Mouse (Mus musculus): ENCODE data around the gene Cabp4.
"Not testable (repeated sequence)": the region's sequence is repeated elsewhere in the genome, so short reads cannot be mapped to it uniquely, and the experiment has no call there.

The Cabp4 gene

DNA sequence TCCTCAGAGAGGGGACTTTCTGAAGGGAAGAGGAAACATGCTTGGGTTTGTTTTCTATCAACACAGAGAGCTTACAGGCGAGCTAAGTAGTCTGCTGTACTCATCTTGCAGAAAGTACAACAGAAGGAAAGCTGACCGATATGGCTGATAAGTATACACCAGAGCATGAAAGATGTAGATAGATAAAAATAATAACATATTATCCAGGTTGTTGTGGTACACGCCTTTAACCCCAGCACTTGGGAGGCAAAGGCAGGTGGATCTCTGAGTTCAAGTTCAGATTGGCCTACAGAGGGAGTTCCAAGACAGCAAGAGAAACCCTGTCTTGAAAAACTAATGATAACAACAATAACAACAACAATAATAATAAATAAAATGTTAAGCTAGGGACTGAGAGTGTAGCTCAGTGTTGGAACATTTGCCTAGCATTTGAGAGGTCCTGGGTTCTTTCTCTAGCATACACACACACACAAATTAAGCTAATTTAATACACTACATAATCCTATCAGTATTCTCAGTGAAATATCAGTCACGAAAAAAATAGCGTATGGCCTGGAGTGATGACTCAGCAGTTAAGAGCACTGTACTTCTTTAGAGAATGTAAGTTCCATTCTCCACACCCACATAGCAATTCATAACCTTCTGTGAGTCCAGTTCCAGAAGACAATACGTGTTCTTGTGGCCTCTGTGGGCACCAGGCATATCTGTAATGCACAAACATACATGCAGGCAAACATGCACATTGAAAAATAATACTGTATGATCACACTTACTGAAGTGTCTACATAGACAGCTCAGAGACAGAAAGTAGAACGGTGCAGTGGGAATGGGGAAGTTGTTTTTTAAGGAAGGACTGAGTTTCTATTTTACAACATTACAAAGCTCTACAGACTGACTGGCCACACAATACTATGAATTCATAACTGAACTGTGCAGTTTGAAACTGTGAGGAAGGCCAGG, 21.1 kb downstream of the Cabp4 start:
- no peak for DNase-seq (ENCODE audit: low spot score)

DNA sequence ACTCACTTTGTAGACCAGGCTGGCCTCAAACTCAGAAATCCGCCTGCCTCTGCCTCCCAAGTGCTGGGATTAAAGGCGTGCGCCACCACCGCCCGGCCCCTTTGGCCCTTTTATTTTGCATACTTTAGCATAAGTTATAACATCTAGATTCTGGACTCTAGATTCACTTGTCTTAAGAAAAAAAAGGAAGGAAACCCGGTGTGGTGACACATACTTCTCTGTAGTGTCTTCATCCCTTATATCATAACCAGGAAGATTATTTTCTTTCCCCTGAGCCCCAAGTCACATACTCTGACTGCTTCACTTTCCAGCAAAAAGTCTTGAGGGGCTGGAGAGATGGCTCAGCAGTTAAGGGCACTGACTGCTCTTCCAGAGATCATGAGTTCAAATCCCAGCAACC, 21.9 kb downstream of the Cabp4 start:
- DNase-seq (ENCODE audit: low spot score) = not testable (repeated sequence)

DNA sequence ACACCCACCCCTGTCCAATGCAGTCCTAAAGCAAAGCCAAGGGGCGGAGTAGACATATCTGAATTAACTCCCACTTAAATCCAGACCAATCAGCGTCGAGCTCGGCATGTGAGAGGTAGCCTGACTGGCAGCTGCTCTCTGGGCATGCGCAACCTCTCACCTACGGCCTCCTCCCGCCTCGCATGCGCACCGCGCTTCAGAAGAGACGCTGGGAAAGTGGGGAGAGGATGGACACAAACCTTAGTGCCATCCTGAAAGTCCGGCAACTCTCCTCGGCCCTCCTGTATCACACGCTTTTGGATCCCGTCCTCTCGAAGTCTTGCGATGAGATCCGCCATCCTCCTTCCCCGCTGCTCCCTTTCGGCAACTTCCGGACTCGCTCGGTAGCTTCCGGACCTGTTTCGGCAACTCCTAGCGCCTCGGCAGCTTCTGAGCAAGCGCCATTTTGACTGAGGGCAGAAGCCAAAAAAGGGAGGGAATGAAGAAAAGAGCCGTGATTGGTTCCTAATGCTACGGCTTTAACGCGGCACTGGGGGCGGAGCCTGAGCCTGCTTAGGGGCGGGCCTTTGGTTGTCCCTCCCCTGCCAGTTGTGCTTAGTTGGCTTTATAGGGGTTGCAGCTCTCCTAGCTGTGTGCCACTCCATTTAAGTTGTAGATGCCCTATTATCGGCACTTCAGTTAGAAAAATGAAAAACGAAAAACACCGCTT, 22.6 kb downstream of the Cabp4 start:
- peak; percentile 100 for DNase-seq (ENCODE audit: low spot score)

DNA sequence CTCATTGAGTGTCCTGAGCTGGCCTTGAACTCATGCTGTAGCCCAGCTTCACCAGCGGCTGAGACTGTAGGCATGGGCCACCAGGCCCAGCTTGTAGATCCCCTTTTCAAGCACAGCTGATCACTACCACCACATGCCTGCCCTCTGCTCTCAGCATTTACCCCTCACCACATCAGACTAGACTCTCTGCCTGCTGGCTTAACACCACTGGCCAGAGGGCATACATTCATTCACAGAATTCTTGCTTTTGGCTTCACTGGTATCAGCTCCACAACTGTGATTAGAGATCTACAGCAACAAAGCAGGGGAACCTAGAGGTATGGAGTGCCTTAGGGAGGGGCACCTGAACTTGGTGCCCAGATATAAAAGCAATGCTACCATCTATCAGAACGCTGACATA, 23.3 kb downstream of the Cabp4 start:
- no peak for DNase-seq (ENCODE audit: low spot score)

DNA sequence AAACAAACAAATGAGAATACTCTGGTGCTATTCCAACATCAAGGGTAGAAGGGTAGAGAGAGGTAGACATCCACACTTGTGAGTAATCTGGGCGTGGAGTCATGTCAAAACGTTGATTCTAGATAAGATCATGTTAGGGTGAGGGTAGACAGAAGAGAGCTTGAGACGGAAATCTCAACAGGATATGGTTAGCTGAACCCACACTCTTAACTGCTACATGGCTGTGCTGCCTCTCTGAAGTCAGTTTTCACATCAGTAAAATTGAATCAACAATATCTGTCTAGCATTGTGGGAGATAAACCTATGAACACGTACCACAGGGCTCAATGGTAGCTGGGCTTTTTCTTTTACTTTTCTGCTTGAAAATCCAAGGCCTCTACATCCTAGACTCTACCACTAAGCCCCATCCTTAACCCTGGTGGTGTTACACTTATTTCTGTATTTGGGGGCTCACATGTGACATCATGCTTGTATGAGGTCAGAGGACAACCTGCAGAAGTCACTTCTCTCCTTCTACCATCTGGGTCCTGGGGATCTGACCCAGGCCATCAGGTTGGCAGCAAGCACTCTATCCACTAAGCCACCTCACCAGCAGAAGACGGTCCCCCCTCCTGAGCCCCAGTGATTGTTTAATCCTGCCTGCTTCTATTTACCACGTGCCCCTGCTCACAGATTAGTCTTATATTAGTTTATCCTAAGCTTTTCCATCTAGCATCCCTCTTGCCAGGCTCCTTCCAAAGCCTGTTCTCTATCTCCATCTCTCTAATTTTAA, 23.9 kb downstream of the Cabp4 start:
- no peak for DNase-seq (ENCODE audit: low spot score)

DNA sequence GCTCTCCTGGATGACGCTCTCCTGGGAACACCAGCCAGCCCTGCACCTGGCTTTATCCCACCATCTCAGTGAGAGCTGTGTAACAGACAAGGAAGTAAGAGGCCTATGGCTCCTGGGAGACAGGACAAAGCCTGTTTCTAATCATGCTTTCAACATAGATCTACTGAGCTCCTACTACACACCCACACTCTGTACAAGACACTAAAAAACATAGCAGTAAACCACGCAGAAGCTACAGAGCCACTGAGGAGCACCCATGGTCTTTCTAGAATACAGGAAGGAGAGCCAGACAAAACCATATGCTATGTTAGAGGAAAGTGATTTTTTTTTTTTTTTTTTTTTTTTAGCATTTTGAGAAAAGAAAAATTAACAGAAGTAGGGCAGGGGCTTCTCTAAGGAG, 25.5 kb downstream of the Cabp4 start:
- no peak for DNase-seq (ENCODE audit: low spot score)

DNA sequence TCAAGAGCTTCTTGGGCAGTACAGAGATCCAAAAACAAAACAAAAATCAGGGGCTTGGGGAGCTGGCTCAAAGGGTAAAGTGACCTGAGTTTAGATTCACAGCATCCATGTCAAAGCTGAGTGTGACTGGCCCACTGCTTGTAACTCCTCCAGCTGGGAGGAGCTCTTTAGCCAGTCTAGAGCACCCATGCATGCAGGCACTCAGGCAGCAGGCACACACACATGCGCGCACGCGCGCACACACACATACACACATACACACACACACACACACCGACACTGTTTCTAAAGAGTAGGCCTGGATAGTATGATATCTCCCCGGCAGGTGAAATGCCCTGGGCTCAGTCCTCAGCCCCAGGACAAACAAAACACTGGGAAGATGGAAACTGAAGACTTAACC, 26.8 kb downstream of the Cabp4 start:
- no peak for DNase-seq (ENCODE audit: low spot score)

DNA sequence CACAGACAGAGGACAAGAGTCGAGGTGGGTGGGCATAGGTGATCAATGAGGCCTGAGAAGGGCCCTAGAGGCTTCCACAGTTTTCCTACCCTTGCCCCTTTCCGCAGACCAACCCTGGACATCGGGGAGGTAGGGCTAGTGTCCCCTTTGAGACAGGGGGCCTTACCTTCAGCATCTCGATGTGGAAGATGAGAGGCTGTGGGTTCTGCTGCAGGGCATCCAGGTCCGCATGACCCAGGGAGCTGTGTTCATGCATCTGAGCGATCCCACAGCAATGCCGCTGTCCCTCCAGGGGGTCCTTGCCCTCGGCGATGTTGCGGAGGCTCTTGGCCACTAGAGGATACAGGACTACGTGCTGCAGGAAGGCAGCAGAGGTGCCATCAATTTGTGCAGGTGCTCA, 28.0 kb downstream of the Cabp4 start:
- DNase-seq (ENCODE audit: low spot score) = no peak

DNA sequence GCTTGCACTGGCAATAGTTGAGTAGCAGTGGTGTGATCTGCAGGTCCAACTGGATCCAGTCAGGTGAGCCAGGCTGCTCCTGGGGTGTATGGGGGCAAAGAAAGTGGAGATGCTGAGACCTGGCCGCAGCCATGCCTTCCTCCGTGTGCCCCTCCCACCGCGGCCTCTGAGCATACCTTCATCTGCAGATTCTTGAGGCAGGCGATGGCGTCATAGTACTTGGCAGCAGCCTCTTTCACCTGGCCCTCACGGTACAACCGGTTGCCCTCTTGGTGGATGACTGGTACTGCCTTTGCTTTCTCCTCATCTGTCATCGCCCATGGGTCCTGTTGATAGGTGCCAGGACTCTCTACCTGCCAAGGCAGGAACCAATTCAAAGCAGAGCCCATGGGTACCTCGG, 28.7 kb downstream of the Cabp4 start:
- DNase-seq (ENCODE audit: low spot score) = no peak

DNA sequence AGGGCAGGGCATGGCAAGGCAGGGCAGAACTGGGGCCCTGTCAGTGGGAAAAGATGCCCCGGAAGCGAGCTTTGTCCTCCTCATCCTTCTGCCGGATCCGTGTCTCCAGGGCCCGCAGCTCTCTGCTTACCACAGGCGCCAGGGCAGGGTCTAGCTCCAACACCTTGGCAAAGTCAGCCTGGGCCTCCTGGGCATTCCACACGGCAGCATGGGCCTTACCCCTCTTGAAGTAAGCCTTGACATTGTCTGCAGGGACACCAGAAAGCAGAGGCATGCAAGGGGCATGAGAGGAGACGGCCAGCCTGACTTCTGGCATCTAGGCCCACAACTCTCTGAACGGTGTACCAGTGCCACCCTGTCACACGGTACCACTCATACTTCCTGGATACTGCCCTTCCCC, 29.3 kb downstream of the Cabp4 start:
- no peak for DNase-seq (ENCODE audit: low spot score)

DNA sequence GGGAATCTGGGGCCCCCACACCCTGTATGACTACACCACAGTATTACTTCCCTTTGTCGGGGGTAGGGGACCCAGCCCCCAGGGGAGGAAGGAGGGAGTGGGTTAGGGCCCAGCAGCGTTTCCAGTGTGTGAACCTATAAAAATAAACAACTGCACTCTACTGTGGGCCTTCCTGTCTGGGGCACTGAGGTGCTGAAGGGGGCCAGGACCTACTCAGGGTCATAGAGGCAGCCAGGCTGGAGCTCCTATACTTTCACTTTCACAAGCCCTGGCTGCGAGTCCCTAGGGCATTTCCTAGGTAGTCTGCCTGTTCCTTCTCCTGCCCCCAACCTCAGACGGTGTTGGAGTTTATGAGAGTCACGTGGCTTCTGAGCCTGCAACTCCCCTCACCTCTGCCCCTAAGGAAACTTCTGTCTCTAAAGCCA, 30.0 kb downstream of the Cabp4 start:
- DNase-seq (ENCODE audit: low spot score) = peak; percentile 61

DNA sequence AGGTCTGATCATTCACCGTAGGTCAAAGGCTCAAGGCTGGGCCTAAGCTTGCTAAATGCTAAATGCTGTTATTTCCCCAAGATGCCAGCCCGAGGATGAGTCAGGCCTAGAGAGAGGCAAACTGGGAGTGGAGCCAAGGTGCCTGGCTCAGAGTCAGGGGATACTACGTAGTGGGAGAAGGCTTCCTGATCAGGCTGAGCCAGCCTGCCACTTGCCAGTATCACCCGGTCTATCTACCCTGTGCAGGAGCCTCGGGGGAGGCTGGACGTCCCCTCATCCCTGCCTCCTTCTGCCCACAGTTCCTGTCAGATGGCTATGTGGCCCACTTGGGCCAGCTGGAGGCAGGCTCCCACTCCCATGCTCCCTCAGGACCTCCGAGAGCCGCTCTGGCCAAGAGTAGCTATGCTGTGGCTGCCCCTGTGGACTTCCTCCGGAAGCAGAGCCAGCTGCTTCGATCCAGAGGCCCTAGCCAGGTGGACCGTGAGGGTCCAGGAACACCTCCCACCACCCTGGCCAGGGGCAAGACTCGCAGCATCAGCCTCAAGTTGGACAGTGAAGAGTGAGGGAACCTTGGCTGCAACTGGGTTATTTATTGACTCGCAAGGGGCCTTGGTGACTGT, 30.5 kb downstream of the Cabp4 start:
- peak; percentile 74 for DNase-seq (ENCODE audit: low spot score)

DNA sequence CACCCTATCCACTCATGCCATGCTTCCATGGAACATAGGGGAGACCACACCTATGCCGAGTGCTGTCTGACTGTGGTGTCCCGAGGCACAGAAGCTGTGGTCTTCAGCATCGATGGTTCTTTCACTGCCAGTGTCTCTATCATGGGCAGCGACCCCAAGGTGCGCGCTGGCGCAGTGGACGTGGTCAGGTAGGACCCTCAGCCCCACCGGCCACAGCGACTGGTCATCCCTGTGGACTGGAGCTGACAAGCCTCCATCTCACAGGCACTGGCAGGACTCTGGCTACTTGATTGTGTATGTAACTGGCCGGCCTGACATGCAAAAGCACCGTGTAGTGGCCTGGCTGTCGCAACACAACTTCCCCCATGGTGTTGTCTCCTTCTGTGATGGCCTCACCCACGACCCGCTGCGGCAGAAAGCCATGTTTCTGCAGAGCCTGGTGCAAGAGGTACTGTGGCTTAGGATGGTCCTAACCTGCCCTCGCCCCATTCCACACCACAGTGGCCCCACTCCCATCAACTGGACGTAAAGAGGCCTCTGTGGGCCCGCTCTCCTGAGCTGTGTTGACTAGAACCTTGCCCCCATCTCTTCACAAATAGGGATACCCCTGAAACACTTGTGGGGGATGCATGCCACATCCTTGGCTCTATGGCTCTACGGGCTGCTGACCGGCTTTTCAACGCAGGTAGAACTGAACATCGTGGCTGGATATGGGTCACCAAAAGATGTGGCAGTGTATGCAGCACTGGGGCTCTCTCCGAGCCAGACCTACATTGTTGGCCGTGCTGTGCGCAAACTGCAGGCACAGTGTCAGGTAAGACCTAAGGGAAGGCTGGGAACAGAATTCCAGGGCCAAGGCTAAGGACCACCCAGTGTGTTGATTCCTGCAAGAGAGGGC, 31.5 kb downstream of the Cabp4 start:
- DNase-seq (ENCODE audit: low spot score) = no peak

DNA sequence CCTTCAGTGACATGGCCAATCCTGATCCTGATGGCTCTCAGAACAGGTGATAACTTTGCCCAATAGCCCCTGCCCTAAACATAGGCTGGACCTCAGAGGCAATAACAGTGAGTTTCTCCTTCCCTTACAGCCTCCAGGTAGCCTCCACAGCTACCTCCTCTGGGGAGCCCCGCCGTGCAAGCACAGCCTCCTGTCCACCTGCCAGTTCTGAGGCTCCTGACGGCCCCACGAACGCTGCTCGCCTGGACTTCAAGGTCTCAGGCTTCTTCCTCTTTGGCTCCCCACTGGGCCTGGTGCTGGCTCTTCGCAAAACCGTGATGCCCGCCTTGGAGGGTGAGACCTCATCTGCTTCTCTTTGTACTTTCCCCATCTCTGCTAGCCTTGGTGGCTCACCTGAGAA, 35.3 kb downstream of the Cabp4 start:
- DNase-seq (ENCODE audit: low spot score) = no peak

DNA sequence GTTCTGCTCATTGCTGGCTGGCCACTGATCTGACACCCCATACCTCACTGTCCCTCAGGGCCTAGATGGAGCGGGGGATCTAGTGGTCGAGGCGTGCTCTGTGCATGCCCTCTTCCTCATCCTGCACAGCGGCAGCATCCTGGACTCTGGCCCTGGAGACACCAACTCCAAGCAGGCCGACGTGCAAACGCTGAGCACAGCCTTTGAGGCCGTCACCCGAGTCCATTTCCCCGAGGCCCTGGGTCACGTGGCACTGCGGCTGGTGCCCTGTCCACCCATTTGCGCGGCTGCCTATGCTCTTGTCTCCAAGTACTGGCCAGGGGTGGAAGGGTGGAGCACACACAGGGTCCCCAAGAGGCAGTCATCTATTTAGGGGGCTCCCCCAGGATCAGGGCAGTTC, 37.2 kb downstream of the Cabp4 start:
- DNase-seq (ENCODE audit: low spot score) = no peak

DNA sequence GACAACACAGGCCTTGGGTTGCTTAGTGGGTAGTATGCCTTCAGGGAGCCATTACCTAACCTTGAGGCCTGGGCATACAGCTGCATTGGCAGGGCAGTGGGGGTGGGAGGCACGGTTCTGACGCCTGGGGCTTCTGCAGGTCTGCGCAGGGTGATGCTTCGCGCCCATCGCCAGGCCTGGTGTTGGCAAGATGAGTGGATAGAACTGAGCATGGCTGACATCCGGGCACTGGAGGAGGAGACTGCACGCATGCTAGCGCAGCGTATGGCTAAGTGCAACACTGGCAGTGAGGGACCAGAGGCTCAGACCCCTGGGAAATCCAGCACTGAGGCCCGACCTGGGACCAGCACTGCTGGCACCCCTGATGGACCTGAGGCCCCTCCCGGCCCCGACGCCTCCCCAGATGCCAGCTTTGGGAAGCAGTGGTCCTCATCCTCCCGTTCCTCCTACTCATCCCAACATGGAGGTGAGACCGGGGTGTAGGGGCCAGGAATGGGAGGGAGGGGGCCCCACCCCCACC, 39.1 kb downstream of the Cabp4 start:
- DNase-seq (ENCODE audit: low spot score) = no peak

DNA sequence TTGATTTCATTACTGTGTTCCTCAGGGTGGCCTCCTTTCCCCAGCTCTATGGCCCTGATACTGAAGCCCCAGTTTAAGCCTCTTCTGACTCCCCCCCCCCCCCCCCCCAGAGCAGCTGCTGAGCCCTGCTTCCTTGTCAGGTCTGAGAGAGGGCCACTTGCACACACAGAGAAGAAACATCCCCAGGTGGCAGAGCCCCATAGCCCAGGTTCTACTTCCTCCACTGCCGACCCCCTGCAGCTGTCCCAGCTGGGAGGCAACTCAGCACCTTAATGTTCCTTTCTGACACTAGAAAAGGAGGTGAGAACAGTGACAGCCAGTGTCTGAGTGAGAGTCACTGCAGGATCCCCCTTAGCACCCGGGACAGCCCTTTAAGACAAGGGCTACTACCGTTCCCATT, 40.0 kb downstream of the Cabp4 start:
- no peak for DNase-seq (ENCODE audit: low spot score)

DNA sequence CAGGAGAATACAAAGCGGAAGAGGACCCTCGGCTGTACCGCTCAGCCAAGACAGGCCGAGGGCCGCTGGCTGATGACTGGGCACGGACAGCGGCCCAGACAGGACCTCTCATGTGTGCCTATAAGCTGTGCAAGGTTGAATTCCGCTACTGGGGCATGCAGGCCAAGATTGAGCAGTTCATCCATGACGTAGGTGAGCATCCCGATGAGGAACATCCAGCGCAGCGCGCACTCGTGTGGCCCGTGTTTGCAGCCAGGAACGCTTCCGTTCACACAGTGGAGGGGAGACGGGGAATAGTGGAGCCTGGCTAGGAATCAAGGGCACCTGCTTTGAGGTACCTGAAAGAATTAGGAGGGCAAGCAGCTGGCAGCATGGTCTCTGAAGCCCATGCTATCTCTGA, 40.5 kb downstream of the Cabp4 start:
- DNase-seq (ENCODE audit: low spot score) = no peak

DNA sequence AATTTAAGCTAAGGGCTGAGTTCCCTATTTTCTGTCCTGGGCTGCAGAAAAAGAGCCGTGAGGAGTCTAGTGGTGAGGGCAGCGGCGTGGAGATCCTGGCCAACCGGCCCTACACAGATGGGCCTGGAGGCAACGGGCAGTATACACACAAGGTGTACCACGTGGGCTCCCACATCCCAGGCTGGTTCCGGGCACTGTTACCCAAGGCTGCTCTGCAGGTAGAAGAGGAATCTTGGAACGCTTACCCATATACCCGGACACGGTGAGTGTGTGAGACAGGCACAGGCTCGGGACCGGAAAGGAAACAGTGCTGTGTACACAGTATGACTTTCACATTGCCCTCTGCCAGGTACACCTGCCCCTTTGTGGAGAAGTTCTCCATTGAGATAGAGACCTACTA, 41.2 kb downstream of the Cabp4 start:
- no peak for DNase-seq (ENCODE audit: low spot score)

DNA sequence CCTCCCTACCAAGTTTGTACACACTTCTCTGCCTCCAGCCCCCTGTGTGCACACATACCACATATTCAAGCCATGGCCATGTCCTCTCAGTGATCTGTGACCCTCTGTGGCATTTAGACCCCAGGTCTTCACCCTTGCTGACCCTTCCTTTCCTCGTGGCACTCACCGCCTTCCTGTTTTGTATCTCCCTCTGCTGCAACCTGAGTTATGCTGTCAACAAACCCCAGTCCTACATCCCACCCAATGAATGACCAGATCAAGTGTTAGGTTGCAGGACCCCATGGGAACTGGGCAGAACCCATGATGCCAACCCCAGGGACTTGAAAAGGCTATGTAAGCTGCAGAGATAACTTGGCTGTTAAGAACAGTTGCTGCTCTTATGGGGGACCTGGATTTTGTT, 41.8 kb downstream of the Cabp4 start:
- DNase-seq (ENCODE audit: low spot score) = no peak

DNA sequence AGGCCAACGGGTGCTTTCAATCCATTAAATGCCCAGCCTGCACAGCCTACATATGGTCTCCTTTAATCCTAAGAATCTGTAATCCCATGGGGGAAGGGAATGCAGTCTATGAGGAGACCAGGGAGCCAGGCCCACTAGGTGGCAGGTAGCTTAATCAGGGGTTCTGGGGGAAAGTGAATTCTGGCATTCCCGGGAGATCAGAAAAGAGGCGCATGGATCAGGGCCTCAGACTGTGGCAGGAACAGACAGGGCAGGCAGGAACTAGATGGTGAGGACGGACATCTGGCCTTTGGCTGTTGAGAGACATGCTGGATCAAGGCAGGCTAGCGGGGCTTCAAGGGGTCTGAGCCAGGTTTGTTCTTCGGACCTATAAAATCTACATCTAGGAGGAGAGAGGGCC, 42.4 kb downstream of the Cabp4 start:
- DNase-seq (ENCODE audit: low spot score) = no peak

Measured in lung, postnatal 25 days (tissue).